Mouse (Mus musculus) small intestine, adult 2 months (tissue): Measurements from ENCODE around the gene Scn3b. TPM values are rescaled to one million over a fixed set of nuclear protein-coding genes. Genes with fewer than 3 reads are reported as not detected.

ENCODE experiments used
- H3K27ac ChIP-seq: fragments of 200-500 bp; 2 replicates; pipeline ENCODE4 v1.5.1; 2012; ENCODE audit warnings: low read depth, low read length, control low read depth, inconsistent platforms; ENCODE audit not compliant: insufficient read depth
- H3K27me3 ChIP-seq: fragments of 200-500 bp; 2 replicates; pipeline ENCODE4 v1.6.1; 2012; ENCODE audit warnings: mild to moderate bottlenecking, moderate library complexity, low read length, inconsistent platforms; ENCODE audit not compliant: control insufficient read depth, insufficient read depth
- H3K36me3 ChIP-seq: fragments of 200-500 bp; 2 replicates; pipeline ENCODE4 v1.6.1; 2012; ENCODE audit warnings: mild to moderate bottlenecking, low read length, control low read depth, inconsistent platforms; ENCODE audit not compliant: control insufficient read depth, insufficient read depth
- H3K4me1 ChIP-seq: fragments of 200-500 bp; 2 replicates; pipeline ENCODE4 v1.6.1; 2012; ENCODE audit warnings: low read length, inconsistent platforms, mixed read lengths; ENCODE audit not compliant: control insufficient read depth, insufficient read depth, insufficient read length
- H3K4me3 ChIP-seq: fragments of 200-500 bp; 2 replicates; pipeline ENCODE4 v1.5.1; 2012; ENCODE audit warnings: low read depth, mild to moderate bottlenecking, control low read depth, inconsistent platforms, low read length, moderate library complexity
- CTCF ChIP-seq: fragments of 200-500 bp; IDR thresholded peaks from 2 replicates; pipeline ENCODE4 v1.5.1; 2012; ENCODE audit warnings: low read depth, mild to moderate bottlenecking, control low read depth, inconsistent platforms, low read length, moderate library complexity, mixed read lengths; ENCODE audit not compliant: insufficient replicate concordance, insufficient read length; ENCODE audit errors: extremely low read depth
- POLR2A ChIP-seq: fragments of 200-500 bp; IDR thresholded peaks from 2 replicates; pipeline ENCODE4 v1.6.1; 2012; ENCODE audit warnings: low read depth, mild to moderate bottlenecking, control low read depth, inconsistent platforms, low read length, moderate library complexity
- WGBS: fragments of 180-500 bp; shearing (Covaris S2); methylation state at CpG from one replicate; pipeline ENCODE4 v1.1.7; 2018; 5-methylcytosine and 5-hydroxymethylcytosine counted together
- polyA plus RNA-seq: library from polyadenylated mRNA; depleted of rRNA; stranded (reverse); fragments of >200 nt; gene quantifications from 2 replicates; pipeline ENCODE4 v1.2.3, GENCODE M21; 2012

Gene Scn3b
- polyA plus RNA-seq, 1 experiment: 0.43 TPM

DNA sequence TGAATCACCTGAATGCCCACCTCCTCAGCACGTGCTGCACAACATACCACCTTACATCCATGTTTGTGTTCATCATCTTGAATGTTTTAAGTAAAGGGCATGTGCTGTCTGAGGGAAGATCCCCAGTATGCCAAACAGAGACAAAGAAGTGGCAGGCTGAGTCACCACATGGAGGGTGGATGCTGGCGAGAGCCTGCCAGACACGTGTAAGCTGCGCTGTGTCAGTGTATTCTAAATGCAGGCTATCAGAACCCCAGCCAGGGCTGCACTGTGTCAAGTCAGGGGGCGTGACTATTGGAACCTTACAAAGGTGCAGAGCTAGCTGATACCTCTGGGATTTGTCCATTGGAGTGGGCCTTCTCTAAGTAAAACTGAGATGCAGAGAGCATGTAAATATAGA, 32.5 kb downstream of the Scn3b start:
- Histone ChIP-seq H3K4me1 (no peaks in the 10 kb centered on the region), H3K4me3 (no peak overlapping the region), H3K27me3 (no peaks in the 10 kb centered on the region), H3K27ac (no peak overlapping the region), H3K36me3 (peaks cover 63% of the 10 kb centered on the region)
- 89% methylated on average over 5 of the region's 5 CpGs for WGBS
- TF ChIP-seq CTCF (no peak), POLR2A (no peak)

- WGBS: 90% methylated on average over 8 of the region's 8 CpGs
- Histone ChIP-seq H3K27ac (no peak overlapping the region), H3K4me1 (no peaks in the 10 kb centered on the region), H3K27me3 (no peaks in the 10 kb centered on the region), H3K4me3 (no peak overlapping the region), H3K36me3 (peaks cover 65% of the 10 kb centered on the region)
- TF ChIP-seq POLR2A (no peak), CTCF (no peak)
These were observed 33.4 kb downstream of the Scn3b start for GRCm38 (mm10) chr9:40302375-40302774.

DNA sequence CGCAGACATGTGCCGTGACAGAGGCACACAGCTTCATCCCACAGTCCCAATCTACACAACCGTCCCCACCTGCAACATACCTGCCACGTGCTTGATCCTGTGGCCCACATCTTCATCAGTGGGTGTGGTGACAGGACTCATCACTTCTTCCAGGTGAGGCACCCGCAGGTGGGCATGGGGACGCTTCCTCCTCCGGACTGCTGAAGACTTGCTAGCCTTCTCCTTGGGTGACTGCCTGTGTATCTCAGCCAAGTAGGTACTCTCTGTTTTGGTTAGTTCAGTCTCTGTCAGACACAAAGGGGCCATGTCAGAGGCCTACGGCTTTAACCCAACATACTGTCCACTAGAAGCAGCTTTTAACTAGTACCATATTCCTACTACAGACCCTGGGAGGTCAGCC, 35.2 kb downstream of the Scn3b start:
- no peak overlapping the region for H3K27ac ChIP-seq
- H3K36me3 ChIP-seq: peaks cover 64% of the 10 kb centered on the region
- H3K4me1 ChIP-seq: no peaks in the 10 kb centered on the region
- no peak for TF ChIP-seq CTCF
- no peaks in the 10 kb centered on the region for H3K27me3 ChIP-seq
- no peak overlapping the region for H3K4me3 ChIP-seq
- 97% methylated on average over 8 of the region's 8 CpGs for WGBS

DNA sequence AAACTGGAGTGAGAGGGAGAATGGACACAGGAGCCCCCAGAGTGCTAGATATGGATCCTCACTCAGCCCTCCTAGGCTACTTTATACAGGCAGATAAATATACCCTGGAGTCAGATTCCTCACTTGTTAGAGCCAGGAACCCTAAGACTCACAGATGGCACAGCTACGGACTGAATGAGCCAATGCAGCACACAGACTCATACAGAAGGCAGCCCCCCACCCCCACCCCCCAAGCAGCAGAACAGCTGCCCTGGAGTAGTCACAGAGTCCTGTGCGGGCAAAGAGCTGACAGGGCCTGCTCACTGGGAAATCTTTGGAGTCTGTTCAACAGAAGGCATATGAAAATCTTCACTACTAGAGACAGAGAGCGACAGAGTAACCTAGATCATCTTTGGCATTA, 38.3 kb downstream of the Scn3b start:
- peaks cover 3% of the 10 kb centered on the region; the same call in 1 of the 2 replicates for H3K4me1 ChIP-seq
- WGBS: 92% methylated on average over 3 of the region's 3 CpGs
- no peak overlapping the region for H3K4me3 ChIP-seq
- H3K27me3 ChIP-seq: no peaks in the 10 kb centered on the region
- H3K27ac ChIP-seq: no peak overlapping the region
- TF ChIP-seq CTCF: no peak
- TF ChIP-seq POLR2A: no peak
- H3K36me3 ChIP-seq: peaks cover 61% of the 10 kb centered on the region

GRCm38 (mm10) chr9:40309876-40310275, 40.9 kb downstream of the Scn3b start:
- peaks cover 3% of the 10 kb centered on the region; the same call in 1 of the 2 replicates for H3K4me1 ChIP-seq
- peaks cover 57% of the 10 kb centered on the region for H3K36me3 ChIP-seq
- no peak for TF ChIP-seq POLR2A
- TF ChIP-seq CTCF: no peak
- H3K4me3 ChIP-seq: no peak overlapping the region
- WGBS: 95% methylated on average over 6 of the region's 6 CpGs
- H3K27ac ChIP-seq: no peak overlapping the region
- H3K27me3 ChIP-seq: no peaks in the 10 kb centered on the region

DNA sequence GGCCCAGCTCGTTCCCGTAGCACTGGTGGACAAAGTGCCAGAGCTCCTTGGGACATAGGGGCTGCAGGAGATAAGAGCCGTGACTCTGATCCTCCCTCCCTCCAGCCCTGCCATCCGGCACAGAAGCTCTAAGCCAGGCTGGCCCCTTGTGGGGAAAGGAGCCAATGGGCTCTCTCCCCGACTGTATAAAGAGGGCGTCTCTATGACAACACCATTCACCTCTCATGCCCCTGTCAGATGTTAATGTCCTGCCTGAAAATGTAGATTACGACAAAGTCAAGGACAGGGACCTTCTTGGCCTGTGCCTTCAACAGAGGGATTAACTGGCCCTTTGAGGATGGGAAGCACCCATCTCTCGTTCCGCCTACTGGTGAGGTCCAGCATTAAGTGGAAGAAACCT, 42.8 kb downstream of the Scn3b start:
- H3K4me1 ChIP-seq: peaks cover 4% of the 10 kb centered on the region; the same call in 1 of the 2 replicates
- H3K36me3 ChIP-seq: peaks cover 49% of the 10 kb centered on the region
- WGBS: 85% methylated on average over 9 of the region's 9 CpGs
- H3K27ac ChIP-seq: no peak overlapping the region
- H3K27me3 ChIP-seq: no peaks in the 10 kb centered on the region
- H3K4me3 ChIP-seq: no peak overlapping the region
- TF ChIP-seq POLR2A (no peak), CTCF (no peak)

- Histone ChIP-seq H3K36me3 (peaks cover 29% of the 10 kb centered on the region), H3K4me1 (peaks cover 27% of the 10 kb centered on the region), H3K4me3 (no peak overlapping the region), H3K27ac (no peak overlapping the region), H3K27me3 (no peaks in the 10 kb centered on the region)
- TF ChIP-seq POLR2A (no peak), CTCF (no peak)
- WGBS: 49% methylated on average over 9 of the region's 9 CpGs
These were observed 48.0 kb downstream of the Scn3b start for GRCm38 (mm10) chr9:40316865-40317660.

DNA sequence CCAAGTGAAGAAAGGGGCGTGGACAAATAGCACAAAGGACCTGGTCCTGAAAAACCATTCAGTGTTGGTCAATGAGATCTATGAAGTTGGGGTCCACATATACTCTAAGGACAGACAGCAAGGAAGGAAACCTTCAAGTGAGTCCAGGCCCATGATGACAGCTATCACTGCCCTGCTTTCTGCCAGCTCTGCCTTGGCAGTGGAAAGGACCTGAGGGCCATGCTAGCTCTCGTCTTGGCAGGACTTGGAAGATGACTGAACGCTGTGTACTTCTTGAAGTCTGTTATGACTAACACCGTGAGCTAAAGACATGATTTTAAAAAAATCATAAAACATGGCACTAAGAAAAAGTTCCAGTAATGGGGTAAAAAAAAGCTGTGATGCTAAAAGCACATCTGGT, 48.7 kb downstream of the Scn3b start:
- no peak overlapping the region for H3K27ac ChIP-seq
- H3K4me1 ChIP-seq: peaks cover 30% of the 10 kb centered on the region
- TF ChIP-seq CTCF: no peak
- no peak for TF ChIP-seq POLR2A
- no peak overlapping the region for H3K4me3 ChIP-seq
- H3K36me3 ChIP-seq: peaks cover 27% of the 10 kb centered on the region
- no peaks in the 10 kb centered on the region for H3K27me3 ChIP-seq
- 69% methylated on average over 4 of the region's 4 CpGs for WGBS
